Mouse (Mus musculus): ENCODE data around the gene Isg20l2.

DNA sequence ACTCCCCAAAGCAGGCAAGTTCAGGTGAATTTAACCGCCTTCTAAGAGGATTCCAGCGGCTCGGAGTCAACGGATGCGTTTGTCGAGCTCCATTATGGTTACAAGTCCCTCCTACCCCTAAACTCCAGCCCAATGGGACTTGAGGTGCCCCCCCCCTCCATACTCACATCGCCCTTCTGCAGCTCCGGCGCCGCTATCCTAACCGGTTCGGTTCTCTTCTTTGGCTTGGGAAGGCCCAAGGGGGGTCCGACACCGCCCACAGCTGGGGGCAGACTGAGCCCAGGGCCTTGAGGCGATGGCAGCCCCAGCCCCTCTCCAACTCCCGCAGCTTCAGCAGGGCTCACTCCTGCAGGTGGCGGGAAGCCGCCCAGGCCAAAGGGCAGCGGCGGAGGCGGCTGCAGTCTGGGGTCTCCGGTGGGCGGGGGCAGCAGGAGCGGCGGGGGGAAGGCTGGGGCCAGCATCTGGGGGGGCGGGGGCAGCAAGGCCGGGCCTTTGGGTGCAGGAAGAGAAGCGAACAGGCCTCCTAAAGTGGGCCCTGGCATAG, 45.3 kb upstream of the Isg20l2 start:
- TF ChIP-seq CTCF (IDR thresholded peaks at IDR 0.05; ENCODE audit: low read depth, low read length) (no peak), GATA1 (IDR thresholded peaks at IDR 0.05; ENCODE audit: borderline replicate concordance, low read length) (no peak), TAL1 (conservative IDR thresholded peaks at IDR 0.05; ENCODE audit: low read depth, low read length) (no peak)

All from G1E (cell line).